Mouse (Mus musculus): ENCODE results near the gene Lysmd1. TPM values are rescaled to one million over a fixed set of nuclear protein-coding genes. Genes with fewer than 3 reads are reported as not detected.
A peak's percentile ranks its signal among the peaks of the same experiment; 100 is the strongest.

Gene Lysmd1
- total RNA-seq, 1 experiment from 2014 or later = 9.0 TPM

GRCm38 (mm10) chr3:95136336-95136735 lies 2.4 kb downstream of the Lysmd1 start:
- no peak for DNase-seq

DNA sequence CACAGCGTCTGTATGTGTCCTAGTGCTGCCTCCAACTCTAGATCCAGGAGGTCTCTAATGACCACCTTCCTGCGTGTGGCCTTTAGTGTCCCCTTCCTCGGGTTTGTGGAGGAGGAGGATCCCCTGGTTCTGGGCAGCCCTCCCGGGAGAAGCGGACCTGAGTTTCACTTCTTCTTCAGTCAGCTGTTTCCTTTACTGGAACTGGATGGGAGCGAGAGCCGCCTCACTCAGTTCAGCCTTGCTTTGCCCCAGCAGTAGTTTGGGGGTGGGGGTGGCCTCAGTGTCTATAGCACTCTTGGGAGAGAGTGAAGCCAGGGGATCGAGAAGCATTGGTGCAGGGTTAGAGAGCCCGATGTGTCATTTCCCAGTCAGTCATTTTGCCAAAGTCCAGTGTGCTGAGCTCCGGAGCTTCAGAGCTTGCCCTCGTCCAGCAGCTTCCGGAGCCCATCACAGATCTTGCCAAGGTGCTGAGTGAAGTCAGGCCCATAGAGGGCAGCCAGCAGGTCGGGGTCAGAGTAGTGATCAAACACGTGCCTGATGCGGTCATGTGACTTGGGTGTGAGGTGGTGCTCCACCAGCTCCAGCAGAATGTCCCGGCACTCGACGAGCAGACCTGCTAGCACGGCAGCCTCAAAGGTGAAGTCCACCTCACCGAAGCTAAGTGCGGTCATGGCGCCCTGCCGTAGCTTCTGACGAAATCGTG lies 5.8 kb downstream of the Lysmd1 start:
- peak; percentile 26 for DNase-seq

GRCm38 (mm10) chr3:95140289-95140595 lies 6.4 kb downstream of the Lysmd1 start:
- DNase-seq = no peak

DNA sequence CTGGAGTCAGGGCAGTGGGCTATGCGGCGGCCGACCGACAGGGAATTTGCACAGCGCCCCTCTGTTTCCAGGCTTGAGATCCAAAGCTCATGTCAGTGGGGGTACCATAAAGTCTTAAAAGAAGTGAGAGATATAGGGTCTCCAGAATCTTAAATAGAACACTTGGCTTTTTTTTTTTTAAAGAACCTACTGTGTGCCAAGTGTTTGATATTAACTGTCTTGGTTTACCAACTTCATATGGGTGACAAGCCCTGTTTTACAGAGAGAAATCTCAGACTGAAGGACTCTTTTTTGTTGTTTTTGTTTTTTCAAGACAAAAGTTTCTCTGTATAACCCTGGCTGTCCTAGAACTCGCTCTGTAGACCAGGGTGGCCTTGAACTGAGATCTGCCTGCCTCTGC lies 6.9 kb downstream of the Lysmd1 start:
- DNase-seq = no peak

DNA sequence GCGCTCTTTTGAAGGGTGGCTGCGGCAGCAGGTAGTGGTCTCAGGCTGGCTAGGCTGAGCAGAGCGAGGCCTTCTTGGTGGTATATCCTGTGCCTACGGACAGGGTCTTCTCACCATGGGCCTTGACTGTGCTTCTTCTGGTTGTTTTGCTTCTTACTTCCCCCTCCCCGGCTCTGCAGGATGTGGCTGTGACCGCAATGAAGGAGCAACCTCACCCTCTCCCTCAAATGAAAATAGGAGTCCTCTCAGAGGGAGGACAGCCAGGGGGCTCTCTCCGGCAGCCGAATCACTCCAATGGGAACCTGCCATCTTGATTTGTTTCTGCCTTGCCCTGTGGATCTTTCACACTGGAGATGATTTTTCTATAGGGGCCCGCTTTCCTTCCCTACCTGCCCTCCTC lies 7.6 kb downstream of the Lysmd1 start:
- no peak for DNase-seq

GRCm38 (mm10) chr3:95141952-95142616 lies 8.2 kb downstream of the Lysmd1 start, which contains the start of gene Tnfaip8l2:
TSS of gene Tnfaip8l2 (minus strand) at chr3:95142360.
- no peak for DNase-seq

- peak; percentile 92 for DNase-seq
Observed at GRCm38 (mm10) chr3:95142617-95143011, 8.7 kb downstream of the Lysmd1 start.

DNA sequence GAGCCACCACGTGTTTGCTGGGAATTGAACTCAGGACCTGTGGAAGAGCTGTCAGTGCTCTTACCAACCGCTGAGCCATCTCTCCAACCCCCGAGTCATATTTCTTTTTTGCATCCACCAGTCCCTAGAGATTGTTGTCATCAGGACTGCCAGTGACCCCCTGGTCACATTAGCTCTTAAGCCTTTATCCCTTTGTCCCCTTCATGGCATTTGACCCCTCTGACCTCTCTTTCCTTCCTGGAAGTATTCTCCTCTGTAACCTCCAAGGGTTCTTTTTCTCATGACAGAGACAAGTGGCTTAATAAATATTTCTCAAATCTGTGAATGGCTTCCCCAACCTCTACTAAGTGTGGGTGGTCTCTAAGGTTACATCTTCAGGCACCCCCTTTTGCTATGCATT lies 14.0 kb downstream of the Lysmd1 start:
- DNase-seq = no peak

GRCm38 (mm10) chr3:95153874-95154273 lies 20.0 kb downstream of the Lysmd1 start:
- DNase-seq = peak; percentile 68

- DNase-seq = no peak
Observed at GRCm38 (mm10) chr3:95159511-95159986, 25.7 kb downstream of the Lysmd1 start.

- DNase-seq = peak; percentile 94
Observed at GRCm38 (mm10) chr3:95159987-95160963, 26.4 kb downstream of the Lysmd1 start, which contains the start of gene Sema6c. TSS of gene Sema6c (plus strand) at chr3:95160457.

DNA sequence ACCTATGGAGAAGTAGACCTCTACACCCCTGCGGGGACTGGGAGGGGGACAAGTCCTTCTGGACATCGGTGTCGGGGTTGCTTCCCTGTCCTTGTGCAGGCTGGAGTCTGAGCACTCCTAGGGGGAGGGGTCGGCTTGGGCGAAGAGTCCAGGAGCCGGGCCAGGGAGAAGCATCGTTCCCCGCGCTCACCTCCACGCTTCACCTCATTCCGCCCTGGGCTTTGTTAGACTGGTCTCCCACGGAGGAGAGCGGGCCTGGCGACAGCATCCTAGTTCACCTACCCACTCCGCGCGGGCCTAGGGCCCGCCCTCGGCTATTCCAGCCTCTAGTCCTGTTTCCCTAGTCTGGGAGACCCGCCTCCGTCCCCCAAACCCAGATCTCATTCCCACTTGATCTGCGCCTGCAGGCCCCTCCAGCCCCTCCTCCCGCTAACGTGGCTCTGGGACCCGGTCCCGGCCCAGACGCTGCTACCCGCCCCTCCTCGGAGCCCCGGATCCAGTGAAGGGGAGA lies 27.2 kb downstream of the Lysmd1 start:
- no peak for DNase-seq

- no peak for DNase-seq
Observed at GRCm38 (mm10) chr3:95161618-95162344, 27.9 kb downstream of the Lysmd1 start.

GRCm38 (mm10) chr3:95162345-95162628 lies 28.4 kb downstream of the Lysmd1 start:
- DNase-seq = no peak

DNA sequence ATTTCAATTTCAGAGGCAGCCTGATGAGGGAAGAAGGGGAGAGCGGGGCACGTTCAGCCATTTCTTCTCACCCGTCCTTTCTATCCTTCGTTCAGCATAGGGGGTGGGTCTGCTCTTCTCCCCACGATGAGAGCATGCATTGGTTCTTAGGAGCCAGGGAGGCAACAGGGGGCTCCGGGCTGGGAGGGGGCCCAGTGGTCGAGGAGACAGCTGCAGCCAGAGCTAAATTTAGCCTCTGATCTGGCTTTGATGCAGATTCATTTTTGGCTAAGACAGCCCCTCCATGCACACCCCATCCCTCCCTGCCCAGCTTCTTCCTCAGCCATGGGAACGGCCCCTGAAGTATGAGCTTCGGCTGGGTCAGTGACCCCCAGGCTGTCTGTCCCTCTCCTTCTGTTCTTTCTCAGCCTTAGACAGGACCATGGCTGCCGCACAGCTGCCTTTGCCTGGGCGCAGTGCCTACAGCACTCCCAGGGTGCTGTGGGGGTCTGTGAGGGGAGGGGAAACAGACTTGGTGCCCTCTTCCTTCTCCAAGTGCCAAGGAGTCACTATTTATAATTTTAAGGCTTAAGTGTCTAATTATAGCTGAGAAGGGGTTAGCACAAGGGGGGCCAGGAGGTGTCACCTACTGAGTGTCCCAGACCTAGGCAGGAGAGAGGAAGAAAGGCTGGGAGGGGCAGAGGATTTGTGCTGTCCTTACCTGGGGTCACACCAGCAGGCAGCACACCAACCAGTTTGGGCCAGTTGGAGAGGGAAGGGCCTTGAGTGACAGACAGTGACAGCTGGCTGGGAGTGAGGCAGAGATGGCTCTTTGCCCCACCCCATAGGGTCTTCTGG lies 29.7 kb downstream of the Lysmd1 start:
- DNase-seq = no peak

DNA sequence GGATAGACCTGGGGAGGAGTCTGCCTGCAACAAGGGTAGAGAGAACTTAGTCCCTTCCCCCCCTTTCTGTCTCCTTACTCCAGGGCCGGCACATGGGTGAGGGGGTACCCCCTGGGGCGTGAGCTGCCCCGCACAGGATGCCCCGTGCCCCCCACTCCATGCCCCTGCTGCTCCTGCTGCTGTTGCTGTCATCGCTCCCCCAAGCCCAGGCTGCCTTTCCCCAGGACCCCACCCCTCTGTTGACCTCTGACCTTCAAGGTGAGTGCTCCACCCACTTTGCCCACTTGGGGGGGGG lies 30.3 kb downstream of the Lysmd1 start:
- no peak for DNase-seq

DNA sequence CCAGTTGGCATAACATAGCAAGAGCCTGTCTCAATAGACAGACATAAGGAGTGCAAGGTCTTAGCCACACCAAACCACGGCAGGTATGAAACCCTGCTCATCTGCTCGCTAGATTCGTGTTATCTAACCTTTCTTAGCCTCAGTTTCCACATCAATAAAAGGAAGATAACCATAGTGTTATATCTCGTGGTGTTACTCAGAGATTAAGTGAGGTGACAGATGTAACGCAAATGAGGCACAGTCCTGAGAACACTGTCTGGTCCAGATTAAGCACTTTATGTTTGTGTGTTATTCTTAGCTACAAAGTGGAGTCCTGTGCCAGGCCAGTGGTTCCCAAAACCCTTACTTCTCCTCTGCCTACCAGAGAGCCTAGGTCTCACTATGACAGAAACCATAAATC lies 31.0 kb downstream of the Lysmd1 start:
- DNase-seq = no peak

DNA sequence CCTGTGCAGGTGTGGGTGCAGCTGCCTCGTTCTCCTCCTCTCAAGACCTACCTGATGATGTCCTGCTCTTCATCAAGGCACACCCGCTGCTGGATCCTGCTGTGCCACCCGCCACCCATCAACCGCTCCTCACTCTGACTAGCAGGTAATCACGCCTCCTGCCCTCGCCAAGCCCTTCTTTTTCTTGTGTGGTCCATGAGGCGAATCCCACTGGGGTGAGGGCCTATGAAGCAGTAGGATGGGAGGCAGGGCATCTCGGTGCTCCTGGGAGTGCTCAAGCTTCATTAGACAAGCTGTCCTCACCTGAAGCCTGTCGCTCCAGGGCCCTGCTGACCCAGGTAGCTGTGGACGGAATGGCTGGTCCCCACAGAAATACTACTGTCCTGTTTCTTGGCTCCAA lies 36.1 kb downstream of the Lysmd1 start:
- no peak for DNase-seq

- DNase-seq = no peak
Observed at GRCm38 (mm10) chr3:95171105-95171504, 37.2 kb downstream of the Lysmd1 start.

DNA sequence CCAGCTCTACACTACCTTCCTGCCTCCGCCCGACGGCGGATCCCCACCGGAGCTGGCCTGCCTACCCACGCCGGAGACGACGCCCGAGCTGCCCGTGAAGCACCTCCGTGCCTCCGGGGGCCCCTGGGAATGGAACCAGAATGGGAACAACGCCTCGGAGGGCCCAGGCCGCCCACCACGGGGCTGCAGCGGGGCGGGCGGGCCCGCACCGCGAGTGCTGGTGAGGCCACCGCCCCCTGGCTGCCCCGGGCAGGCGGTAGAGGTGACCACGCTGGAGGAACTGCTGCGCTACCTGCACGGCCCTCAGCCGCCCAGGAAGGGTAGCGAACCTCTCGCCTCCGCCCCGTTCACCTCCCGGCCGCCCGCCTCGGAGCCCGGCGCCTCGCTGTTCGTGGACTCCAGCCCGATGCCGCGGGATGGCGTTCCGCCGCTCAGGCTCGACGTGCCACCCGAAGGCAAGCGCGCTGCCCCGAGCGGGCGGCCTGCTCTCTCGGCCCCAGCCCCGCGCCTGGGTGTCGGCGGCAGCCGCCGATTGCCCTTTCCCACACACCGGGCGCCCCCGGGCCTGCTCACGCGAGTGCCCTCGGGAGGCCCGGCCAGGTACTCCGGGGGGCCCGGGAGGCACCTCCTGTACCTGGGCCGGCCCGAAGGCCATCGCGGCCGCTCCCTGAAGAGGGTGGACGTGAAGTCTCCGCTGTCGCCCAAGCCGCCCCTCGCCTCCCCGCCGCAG lies 38.8 kb downstream of the Lysmd1 start:
- no peak for DNase-seq

All from adrenal gland, postnatal 14 days (tissue).